Mouse (Mus musculus) kidney, postnatal 4 days (tissue): ENCODE data around the gene Rassf5.

ENCODE experiments used
- DNase-seq, 2 experiments: peaks; one replicate each; pipeline ENCODE4 v3.0.0; 2021; ENCODE audit warnings: mixed read lengths in 2 of 2

Gene Rassf5

DNA sequence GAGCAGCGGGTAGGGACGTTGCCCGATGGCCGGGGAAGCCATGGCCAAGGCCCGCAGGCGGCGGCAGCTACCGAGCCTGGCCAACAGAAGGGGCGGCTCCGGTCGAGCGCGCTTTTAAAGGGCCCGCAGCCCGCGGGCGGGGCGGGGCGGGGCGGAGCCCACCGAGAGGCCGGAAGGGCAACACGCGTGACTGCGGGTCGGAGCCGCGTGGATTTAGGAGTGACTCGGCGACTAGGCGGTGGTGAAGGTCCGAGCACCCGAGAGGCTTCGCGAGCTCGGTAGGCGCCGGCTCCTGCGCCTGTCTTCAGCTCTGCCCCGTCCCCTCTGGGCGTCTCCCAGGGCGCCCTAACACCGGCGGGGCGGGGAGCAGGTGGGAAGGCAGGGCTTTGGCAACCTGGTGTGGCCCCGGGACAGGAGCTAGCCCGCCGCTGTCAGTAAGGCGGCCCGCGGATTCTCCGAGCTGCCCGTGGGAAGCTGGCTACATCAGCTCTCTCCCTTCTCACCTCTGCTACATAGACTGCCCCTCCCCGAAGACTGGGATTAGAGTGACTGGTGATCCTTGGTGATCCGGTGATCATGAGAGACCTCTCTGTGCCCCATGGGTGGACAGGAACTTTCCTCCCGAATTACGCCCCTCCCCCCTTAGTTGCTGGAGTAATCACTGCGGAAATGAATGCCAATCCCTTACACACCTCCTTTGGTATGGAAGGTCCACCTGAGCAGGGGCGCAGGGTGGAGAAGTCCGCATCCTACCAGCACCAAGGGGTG is at the start of gene Rassf5:
Gene Rassf5 (minus strand): TSS at position 170 of the 768 bp plus-strand sequence.
- peak; percentile 78 to 86 for DNase-seq

DNA sequence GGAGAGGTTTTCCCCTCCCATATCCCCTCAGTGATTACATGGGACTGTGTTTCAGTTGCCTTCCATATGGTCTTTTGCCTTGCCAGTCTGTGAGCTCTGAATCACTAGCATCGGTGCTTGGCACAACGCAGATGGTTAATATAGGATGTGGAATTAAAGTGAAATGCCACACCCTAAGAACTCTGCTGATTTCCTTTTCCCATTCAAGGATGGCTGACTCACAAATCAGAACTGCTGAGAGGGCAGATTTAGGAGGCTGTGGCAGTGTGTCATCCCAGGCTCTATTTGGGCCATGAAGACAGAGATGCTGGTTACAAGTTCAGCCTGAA is 48.8 kb upstream of the Rassf5 start:
- no peak for DNase-seq

DNA sequence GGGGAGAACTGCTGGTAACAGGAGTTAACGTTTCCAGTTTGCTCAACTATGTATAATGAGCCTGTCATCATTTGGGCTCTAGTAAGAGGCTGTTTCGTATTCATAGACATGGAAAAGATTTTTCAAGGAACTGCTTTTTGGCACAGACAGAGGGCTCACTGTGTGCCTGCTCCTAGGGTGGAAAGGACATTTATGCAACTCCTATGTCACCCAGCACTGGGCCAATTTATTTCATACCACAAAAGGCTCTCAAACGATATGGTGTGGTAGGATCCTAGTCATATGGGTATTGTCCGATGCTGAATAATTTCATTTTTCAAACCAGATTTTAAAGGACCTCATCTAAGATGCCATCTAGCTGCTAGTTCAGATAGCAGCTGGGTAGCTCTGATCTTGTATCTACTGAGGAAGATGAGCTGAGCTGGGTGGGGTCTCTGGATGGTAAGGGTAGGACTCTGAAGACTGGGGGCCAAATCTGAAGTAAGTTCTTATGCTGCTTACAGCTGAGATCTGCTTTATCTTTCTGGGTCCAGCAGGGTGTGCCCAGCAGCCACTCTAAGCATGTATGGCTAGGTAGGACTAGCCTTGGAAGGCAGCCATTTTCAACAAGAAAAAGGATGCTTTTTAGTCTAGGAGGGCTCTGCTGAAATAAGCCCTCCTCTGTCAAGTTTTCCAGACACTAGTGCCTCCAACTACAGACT is 48.3 kb upstream of the Rassf5 start:
- DNase-seq: no peak

DNA sequence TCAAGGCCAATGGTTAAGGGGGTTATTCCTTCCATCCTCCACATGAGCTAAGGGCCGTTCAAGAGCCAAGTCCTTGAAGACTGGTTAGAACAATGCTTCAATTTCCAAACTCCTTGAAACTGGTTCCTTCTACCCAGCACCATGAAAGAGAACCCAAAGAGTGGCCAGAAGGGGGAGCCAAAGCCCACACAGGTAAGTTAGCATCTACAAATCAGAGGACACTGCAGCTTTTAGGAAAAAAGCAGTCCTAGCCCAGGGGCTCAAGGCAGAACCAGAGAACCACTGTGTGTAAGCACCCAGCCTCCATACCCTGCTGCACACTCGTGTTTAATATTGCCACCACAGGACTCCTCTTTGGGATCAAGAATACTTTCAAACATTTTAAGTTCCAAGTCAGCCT is 45.6 kb upstream of the Rassf5 start:
- DNase-seq: peak; percentile 78 to 84

DNA sequence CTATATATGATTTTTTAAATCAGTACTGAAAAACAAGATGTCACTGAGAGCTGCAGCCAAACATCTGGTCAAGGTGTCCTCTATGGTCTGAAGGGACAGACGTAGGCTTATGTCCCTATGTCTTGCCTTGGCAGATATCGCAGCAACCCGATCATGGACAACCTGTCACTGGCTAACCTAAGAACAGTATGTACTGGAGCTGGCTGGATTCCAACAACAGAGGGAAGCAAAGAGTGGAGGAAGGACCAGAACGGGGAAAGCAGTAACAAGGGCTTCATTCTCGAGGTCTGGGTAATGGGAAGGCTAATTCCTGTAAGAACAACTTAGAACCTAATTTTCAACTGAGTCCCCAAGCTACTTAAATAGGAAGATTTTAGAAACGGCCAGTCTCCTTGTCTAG is 43.9 kb upstream of the Rassf5 start:
- DNase-seq: no peak

DNA sequence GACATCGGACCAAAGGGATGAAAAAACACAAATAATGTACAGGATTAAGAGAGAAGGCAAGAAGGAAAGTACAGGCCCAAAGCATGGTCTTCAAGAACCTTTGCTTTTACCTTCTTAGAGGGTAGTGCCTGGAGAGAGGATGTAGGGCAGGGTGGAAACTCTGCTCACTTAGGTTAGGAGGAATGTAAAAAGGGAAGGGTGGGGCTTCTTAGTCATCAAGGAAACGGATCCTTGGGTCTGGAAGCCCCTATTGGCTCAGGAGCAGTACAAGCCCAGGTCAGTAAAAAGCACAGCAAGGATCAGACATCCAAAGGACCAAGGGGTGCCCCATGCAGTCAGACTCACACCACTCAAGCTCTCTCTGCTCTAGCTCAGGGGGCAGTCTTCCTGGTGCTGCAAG is 42.2 kb upstream of the Rassf5 start:
- DNase-seq: no peak

DNA sequence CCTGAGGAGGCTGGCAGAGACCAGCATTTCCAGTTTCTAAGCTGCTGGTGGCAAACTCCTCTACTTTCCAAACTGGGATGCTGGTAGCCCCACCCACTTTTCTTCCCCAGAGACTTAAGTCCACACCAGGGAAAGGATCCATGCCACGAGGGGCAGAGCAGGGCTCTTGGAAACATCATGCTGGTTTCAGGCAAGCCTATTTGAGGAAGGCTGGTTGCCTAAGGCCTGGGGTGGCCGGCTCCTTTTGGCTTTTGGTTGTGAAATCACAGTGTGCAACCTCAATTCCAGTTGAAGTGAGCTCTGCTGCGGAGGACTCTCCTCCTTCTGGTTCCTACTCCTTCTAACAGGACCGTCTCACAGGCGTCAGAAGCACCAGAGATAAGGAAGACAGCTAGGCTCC is 41.7 kb upstream of the Rassf5 start:
- DNase-seq: no peak

DNA sequence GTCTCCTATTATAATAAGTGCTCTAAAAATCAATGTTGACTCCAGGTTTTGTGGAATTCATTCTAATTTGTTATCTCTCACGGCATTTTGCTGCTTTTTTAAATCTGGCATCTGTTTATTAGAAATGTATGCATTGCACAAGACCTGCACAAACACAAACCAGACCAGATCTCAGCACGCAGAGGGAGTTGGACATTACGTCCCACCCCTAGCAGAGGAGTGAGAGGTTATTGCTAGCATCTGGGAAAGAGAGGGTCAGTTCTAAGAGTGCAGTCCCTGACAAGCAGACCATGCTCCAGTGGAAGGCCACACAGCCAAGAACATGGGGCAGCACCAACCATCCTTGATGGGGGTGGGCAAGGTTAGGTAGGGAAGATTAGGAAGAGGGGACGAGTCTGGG is 39.6 kb upstream of the Rassf5 start:
- no peak for DNase-seq

DNA sequence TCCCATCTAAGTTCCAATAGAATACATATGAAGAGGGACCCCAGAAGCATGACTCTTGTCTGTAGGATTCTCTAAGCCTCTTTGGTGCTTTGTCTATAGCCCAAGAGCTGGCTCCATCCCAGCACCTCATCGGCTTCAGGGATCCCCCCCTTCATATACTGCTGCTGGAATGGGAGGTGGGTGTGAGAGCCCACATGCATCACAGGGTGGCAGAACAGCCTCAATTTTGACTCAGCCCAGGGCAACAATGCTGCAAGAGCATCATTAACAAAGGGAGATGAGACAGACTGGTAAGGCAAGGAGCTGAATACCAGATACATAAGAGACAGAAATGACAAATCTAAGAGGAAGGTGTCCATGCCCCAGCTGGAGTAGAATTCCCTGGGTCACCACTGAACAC is 39.1 kb upstream of the Rassf5 start:
- DNase-seq: no peak

DNA sequence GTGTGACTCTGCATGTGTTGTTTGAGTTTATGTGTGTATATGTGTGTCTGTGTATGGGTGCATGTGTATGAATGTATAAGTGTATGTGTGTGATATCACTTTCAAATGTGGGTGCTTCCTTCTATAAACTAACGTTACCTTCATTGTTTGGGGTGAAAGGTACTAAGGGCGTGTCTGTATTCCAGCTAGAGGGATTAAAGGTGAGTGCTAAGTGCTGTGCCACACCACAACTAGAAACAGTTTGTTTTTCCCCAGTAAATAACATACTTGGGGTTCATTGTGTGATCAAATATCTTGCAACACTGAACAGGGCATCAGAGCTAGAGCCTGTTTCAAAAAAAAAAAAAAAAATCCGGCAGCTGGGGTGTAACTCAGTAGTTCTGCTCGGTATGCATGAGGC is 36.7 kb upstream of the Rassf5 start:
- no peak for DNase-seq

DNA sequence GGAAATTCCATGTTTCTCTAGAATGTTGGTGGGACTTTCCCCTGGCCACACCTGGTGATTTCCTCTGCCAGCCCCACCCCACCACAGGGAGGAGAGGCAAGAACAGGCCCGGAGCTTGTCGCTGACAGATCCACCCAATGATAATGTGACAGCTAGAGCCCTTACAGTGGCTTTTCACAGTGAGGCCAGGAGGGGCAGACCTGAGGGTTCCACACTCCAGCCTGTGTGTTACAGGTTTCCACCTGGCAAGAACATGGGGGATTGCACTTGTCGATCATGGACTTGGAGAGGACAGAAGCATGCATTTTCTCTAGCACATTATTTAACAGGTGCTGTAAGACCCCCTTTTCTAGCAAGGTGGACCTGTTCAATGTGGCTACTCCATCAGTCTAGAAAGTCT is 35.2 kb upstream of the Rassf5 start:
- no peak for DNase-seq

DNA sequence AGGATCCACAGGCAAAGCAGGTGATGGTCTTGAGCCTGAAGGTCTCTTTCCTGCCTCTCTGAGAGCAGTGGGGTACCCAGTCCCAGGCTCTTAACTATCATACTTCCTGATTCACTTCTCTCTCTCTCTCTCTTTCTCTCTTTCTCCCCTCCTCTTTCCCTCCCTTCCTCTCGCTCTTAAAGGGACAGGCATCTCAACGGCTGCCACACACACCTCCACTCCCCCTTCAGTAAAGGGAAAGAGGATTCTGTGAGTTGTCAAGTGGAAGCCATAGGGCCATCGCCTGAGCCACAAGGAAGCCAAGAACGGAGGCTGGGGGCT is 34.4 kb upstream of the Rassf5 start, which contains the start of gene Ikbke:
Gene Ikbke (minus strand): TSS at position 151 of the 321 bp plus-strand sequence.
- peak in 1 of 2 experiments; percentile 22 for DNase-seq

DNA sequence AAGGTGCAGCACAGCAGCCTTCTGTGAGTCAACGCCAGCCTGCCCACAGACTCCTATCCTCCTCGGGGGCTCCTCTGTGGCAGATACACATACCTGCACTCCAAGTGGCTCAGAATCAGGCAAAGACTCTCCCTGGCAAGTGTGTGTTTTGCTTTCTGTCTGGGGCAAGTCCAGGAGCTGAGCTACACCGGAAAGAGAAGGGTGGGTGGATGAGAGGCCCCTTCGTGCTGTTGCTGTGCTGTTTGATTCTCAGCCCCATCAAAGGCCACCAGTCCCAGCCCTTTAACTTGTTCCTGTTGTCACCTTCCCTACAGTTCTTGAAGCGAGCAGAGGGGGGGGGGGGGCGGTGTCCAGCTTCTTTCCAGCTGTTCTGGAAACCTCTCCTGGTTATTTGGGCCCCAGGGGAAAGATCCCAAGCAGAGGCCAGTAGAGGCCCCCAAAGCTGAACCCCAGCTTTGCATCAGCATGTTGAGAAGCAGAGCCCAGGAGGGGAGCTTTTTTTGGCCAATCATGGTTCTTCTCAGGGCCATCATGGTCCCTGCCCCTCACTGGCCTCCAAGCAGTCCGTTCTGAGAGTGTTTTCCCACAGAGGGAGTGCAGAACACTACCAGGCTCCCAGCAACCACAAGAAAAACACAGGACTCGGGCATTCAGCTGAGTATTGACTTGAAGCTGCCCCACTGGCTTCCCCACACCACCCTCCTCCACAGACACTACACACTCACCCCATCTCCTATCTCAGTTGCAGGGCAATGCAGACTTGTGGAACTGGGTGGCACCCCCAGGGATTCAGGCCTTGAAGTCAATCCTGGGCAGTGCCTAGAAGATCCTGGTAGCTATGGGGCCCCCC is 33.8 kb upstream of the Rassf5 start:
- peak in 1 of 2 experiments; percentile 43 for DNase-seq

DNA sequence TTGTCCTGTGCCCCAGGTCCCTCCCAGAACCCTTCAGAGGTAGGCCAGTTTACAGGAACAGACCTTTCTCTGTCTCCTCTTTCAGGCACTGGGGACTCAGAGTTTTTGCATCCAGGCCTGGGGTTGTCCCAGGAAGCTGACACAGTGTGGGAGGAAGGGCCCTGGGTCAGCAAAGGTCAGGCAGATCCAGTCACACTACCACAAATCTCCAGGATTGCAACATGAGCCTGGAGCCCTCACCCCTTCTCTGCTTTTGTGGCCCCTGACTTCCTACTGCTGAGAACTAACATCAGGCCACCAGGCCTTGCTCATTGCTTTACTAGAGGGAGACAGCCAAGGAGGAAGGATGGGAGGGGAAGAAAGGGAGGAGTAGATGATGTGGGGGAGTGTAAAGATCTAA is 31.8 kb upstream of the Rassf5 start:
- peak; percentile 39 to 60 for DNase-seq

DNA sequence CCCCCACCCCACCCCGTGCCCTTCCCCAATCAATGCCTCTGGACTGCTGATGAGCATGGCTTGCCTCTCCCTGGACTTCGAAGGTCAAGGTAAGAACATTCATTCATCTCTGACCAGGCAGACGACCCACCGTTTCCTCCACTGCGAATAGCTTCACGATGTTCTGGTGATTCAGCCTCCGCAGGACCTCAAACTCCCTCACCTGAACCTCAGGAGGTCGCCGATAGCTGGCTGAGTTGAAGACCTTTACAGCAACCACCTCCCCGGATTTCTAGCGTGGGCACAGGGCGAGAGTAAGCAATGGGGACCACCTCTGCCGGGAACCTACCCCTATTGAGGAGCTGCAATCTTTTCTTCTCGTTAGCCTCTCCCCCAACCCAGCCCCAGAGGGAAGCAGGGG is 30.5 kb upstream of the Rassf5 start:
- DNase-seq: no peak

DNA sequence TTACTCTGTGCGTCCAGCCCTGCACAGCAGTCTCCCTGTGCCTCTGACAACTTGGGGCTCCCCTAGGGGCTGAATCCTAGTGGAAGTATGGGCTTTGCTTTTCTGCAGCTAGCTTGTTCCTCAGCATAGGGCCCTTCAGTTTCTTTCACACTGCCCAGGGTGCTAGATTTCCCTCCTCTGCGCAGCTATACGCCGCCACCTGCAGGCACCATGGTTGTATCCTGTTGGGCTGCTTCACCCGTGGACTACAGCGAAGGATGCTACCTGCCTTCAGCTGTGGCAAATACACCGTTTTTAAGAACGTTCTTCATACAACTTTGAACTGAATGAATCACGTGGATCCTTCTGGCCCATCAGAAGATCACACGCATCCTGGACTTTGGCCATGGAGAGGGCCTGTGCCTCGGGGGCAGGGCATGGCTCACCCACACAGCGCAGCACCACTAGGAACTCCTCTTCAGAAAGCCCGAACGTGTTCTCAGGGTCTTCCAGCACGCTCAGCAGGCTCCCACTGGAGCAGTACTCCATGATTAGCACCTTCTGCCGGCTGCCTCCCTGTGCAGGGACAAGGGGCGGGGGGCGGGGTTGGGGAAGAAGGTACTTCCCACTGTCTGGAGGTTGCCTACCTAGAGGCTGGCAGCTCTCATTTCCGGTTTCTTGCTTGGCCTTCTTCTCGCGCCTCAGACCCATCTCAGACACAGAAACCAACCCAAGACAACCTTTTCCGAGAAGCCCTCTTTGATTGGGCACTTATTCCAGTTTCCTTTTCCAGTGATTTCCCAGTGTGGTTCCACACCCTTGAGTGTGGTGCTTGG is 29.9 kb upstream of the Rassf5 start:
- DNase-seq: peak in 1 of 2 experiments; percentile 56

DNA sequence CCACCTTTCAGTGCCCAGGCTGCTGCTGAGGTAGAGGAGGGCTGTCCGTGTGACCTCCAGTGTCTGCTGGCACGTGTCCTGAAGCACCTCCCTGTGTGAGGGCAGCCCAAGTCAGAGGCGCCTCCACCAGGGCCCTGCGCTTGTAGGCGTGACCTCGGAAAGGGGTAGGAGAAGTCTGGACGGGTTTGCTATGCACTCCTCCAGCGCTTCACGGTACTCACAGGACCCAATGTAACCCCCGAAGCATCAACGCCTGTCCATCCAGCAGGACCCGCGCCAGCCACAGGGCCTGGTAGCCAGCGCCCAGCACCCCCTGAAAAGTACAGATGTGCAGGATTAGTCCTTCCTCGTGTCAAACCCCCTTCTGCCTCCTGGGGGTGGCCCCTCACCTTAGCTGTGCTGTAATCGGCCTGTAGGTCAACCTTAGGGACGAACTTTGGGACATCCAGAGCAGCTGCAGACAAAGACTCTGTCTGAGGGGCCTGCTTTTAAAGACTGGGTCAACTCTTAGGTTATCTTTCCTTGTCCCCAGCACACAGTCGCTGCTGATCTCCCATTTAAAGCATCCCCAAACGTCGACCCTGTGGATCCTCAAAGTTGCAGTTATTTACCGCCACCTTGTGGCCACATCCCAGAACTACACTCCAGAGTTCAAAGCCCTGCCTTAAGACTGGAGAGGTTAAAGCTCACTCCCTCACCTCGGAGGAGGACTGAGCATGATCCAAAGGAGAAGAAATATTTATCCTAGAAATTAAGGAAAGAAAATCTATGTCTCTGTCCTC is 24.9 kb upstream of the Rassf5 start:
- DNase-seq: peak; percentile 84 to 86

DNA sequence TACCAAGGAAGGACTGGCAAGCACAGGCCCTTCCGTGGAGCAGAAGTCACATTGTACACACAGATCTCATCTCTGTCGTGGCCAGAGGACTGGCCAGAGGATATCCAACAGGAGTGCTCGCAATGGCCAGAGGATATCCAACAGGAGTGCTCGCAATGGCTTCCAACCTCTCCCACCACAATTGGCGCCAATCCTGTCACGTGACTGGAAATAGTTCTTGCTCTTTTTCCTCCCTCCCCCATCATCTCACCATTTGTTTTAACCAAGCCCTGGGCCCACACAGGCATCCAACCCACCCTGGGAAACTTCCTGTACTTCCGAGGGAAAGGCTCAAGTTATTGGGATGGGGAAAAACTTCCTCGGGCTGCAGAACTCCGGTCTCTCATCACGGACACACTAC is 23.7 kb upstream of the Rassf5 start:
- no peak for DNase-seq

DNA sequence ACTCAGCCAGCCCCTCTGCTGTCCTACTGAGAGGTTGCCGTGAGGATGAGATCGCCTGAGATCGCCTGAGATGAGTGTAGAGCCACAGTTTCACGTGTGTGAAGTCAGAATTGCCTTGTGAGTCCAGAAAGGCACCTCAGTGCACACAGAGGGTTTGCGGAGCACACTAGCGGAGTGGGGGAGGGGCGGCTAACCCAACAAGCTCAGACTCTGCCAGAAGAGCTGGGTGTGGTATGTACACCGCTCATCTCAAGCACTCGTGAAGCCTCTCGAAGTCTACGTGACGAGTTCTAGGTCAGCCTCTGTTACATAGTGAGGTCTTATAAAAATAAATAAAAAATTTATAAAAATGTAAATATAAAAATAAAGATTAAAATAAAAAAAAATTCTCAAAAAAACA is 18.8 kb upstream of the Rassf5 start:
- no peak for DNase-seq

DNA sequence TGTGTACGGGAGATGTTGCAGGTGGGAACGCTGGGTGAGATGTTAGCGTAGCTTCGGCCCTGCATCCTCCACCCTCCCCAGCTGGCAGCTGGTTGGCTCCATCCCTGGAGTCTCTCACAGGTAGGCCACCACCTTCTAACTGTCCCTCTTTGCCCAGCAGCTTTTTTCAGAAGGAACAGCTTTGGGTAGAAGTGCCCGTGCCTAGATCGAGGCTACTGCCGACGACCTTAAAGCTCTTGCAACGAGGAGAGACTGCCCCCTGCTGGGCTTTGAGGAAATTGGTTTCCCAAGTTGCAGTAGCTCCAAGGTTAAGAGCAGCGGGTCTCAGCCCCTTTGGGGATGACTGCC is 15.2 kb upstream of the Rassf5 start:
- peak; percentile 83 to 84 for DNase-seq

DNA sequence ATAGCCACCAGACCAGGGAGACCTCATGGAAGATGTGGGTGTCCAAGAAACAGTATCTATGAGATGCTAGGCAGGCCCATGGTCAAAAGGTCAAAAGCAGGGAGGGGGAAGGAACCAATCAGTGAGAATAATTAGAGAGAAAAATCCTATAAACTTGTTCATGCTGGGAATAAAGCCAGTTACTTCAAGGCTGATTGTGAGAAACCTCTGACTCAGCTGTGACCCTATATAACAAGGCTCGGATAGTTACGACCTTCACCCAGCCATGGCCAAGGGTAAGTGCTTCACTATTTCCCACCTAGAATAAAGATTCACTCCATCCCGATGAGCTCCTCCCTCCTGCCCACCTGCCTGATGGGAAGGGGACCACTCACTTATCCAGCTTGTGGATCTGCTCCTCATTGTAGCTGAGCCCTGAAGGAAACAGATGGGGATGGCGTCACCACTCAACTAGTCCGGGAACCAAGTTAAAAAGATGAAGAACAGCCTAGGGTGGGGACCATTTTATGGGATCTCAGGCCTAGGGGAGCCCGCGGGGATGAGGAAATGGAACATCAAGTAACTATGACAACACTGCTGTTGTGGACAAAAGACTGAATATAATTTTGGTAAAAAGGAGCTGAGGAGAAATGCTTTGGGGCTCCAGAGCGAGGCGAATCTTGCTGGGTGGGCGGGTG is 14.7 kb upstream of the Rassf5 start:
- DNase-seq: no peak

DNA sequence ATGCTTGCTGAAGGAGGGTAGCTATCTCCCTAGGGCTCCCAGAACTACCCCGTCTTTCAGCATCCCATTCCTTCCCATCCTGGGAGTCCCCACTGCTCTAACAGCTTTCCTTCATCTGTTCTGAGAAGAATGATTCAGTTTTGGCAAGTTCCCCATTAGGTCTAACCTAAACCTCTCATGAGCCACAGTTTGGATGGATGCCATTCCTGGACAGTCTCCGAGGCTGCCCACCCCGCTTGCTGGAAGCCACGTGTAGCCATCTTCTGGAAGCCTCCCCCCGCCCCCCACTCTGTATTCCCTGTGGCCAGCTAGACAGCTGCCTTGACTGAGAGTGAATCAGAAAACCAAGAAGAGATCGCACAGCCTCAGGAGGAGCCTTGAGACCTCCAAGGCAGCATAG is 12.2 kb upstream of the Rassf5 start:
- DNase-seq: no peak
